Mouse (Mus musculus) right cerebral cortex, postnatal 10 days (tissue): ENCODE measurements around the gene Bsnd.
A peak's percentile ranks its signal among the peaks of the same experiment; 100 is the strongest.

Experiments used
- DNase-seq, 2 experiments: peaks; one replicate each; pipeline ENCODE4 v3.0.0; 2021; ENCODE audit warnings: low spot score in 2 of 2

The Bsnd gene

DNA sequence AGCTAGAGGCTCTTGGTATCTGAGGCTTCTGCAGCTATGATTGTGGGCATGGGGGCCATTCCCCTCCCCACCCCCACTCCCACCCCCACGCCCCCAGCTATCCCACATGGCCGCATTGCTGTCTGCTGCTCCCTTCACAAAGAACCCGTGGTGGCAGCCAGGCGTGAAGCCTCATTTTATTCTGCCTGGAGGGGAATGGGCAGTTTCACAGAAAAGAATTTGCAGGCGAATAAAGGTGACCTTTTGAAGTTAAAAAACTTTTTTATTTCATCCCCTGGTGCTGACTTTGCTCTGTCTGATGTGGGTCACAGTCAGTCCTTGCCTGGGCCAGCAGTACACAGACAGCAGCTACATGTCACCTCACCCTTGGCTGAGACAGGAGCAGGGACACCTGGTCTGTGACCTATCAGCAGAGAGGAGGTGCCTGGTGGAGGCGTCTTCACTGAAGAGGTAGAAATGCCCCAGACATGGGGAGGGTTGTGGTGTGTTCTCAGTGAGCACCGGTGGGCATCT, 8.8 kb downstream of the Bsnd start:
- no peak for DNase-seq

DNA sequence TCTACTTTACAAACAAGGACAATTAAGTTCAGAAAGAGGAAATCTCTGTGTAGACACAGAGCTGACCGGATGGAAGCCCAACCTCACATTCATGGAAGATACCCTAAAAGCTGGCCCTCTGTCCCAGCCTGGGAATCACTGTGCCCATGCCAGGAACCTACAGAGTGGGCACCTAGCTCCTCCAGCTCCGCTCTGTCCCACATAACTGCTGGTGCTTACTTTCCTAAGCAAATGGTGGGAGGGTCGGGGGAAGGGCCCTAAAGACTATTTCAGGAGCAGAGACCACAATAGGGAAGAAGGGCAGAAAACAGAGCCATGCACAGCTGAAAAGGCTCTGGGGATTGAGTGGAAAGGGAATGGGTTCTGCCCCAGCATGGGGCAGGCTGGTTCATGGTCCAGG, 11.5 kb downstream of the Bsnd start:
- no peak for DNase-seq

DNA sequence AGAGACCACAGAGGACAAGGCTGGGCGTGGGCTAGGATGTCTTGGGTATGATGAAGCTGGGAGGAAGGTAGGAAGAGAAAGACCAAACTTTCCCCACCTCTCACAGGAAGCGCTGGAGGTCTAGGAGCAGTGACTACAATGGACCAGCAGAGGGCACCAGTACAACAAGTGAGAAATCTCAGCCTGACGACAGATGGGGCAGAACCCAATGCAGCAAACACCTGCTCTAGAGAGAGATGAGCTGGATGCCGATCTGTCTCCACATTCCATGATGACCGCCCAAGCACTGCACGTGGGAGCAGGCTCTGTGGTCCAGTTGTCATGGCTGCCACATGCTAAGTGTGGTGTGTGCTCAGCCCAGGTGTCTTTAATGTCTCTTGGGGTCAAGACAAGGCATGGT, 17.8 kb downstream of the Bsnd start:
- DNase-seq, result peak; percentile 74 to 78

DNA sequence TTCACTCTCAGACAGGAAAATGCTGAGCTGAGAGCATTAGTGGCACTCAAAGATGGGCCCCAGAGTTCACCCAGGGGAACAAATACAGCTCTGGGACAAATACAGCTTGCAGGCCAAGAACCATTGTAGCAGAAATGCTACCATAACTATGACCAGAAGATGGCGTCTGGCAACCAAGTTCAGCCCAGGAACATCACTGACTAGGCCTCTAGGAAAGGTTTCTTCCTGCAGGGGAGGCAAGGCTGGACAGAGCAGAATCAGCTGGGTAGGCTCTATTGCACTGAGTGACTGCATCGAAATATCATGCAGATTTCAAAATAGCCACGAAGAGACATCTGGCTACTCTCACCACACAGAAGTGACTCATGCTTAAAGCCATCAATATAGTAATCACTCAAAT, 19.7 kb downstream of the Bsnd start:
- DNase-seq, result peak; percentile 79 to 85

DNA sequence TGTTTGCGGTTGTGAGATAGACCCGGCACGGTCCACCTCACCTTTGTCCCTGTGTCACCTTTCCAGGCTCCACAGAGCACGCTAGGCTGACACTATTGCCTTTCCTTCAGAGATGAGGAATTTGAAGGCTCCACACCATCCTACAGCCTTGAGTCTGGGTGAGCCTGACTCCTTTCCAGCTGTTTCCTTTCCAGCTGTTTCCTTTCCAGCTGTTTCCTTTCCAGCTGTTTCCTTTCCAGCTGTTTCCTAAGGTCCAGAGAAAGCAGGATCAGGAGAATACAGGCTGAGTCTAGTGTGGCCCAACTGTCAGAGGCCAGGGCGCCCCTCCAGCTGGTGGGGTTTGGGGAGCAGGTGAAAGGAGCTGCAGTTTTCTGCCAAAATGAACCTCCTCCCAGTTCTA, 21.2 kb downstream of the Bsnd start:
- no peak for DNase-seq

DNA sequence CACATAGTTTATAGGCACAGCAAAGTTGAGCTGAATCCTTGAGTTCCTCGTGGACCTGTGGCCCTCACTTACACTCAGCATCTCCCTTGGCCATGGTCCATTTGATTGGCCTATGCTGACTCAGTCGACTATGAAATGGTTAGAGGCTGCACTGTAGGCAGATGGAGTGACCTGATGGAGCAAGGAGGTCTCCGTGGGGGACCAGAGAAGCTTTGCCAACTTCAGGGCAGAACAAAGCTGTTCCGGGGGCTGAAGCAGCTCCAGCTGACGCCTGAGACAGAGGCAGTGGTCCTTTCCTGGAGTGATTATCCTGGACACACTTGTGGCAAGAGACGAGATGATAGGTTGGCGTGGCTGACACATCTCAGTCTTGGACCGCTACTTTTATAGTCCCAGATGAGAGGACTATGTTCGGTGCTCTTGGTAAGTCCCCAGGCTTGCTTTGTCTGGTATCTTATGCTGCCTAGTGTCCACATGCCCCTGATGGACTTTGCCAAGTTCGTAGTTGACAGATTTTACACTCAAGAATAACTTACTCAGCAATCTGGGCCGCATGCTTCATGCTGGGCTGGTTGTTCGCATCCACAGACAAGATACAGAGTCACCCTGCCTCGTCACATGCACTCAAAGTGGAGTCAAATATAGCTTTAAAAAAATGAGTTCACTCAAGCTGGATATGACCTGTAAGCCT, 24.5 kb downstream of the Bsnd start:
- DNase-seq, result no peak

DNA sequence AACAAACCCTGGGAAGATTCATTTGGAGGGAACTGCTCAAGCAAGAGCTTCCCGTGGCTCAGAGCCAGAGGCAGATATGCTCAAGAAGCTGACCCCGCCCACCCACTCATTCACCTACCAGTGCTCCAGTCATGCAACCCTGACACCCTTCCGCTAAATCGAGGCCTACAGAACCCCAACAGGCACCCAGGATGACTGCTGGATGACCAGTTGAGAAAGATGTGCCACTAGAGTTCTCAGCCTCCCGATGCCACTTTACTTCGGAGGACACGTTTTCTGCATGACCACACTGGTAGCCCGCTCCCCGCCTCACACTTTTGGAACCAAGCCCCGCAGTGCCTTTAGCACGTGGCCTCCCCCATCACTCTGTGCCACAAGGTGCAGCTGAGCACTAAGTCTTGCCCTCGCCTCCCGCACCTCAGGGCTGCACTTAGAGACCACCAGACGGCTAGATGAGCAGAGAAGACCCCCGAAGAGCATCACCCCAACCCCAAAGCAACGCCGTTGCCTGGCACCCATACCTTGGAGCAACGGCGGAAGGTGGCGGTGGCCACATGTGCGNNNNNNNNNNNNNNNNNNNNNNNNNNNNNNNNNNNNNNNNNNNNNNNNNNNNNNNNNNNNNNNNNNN, 28.8 kb downstream of the Bsnd start:
- DNase-seq, result no peak

DNA sequence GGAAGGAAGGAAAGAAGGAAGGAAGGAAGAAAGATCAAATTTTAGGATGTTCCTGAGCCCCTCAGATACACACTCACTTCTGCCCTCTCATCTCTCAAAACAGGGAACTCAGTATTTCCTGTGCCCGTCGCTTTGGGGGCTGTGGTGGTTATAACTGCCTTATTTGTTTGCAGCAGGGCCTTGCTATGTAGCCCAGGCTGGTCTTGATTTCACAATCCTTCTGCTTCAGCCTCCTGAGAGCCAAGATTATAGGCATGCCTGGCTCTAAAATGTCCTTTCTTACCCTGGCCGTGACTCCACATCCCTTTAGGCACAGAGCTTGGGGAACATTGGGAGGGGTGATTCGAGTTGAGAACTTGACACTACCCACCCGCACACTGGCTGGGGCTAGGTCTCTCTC, 29.6 kb downstream of the Bsnd start:
- no peak for DNase-seq

DNA sequence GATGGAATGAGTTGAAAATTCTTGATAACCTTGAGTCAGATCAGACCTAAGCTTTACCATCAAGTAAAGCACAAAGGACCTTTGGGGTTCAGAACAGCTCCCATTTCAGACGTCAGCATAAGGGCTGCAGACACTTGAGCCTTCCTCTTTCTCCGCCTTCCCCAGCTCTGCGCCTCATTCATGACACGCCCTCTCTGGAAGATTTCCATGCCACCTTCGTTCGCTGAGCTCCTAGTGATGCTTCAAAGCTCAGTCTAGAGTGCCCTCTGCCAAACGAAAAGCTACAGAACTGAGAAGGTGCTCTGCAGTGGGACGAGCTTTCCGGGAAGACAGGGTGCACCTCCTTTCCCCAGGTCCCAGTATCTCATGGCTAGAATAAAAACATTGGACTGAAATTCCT, 30.1 kb downstream of the Bsnd start:
- DNase-seq, result no peak

DNA sequence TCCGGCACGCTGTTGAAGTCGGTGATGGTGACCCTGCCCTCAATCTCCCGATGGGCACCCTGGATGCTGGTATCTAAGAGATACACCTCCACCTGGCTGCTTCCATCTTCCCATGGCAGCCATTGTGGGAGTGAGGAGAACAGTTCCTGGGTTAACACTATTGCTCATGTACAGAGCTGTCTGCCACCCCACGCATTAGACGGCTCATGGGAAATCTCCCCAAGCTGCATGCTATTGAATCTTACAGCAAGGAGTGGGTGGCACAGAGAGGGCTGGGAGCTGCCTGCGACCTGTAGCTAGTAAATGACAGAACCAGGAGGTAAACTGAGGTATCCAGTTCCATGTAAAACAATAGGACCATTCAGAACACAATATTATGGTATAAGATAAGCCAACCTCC, 37.5 kb downstream of the Bsnd start:
- DNase-seq, result no peak

DNA sequence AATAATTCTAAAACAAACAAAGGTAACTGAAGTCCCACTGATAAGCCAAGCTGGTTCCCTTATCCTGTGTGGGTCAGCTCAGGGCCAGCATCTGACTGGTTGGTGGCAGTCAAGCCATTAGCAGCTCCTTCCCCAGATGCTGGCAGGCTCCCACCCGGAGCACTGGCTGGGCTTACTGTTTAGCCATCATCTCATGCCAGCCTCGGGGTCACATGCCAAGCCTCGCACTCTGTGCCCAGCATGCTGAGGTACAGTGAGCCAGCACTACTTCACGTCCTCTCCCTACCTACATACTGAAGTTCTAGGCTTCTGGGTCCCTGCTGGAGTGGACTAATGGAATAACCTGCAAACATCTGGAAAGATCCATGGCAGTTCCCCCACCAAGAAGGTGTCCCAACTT, 38.6 kb downstream of the Bsnd start:
- peak; percentile 60 to 69 for DNase-seq

DNA sequence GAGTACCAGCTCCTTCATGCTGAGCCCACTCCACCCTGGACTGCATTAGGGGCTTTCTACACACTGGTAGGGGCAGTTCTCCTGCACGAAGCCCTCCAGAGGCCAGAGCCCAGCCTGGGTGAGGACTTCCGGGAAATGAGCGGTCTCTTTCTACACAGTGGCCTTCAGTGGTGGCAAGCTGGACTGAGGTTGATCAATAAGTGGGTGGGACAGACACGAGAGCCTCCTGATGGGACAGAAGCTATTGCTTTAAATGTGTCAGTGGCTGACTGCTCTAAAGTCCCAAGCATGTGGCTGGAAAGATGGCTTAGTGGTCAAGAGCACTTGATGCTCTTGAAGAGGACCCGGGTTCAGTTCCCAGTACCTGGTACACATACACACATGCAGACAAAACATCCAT, 39.0 kb downstream of the Bsnd start:
- peak in 1 of 2 experiments; percentile 21 for DNase-seq

DNA sequence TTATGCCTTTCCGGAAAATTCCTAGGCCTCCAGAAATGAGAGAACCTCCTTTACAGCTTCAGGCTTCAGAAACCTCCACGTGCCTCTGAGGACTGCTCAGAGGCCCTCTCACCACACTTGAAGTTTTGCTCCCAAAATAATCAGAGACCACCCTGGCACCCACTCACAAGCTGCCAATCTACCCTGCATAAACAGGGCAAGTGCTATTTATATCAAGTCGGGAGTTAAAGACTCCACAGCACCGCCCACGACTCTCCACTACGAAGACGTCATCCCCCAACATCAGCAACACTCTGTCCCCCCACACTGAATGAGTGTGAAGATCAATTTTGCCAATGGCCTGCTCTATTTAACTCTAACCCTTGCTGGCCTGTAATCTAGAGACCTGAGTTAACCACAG, 39.7 kb downstream of the Bsnd start:
- DNase-seq, result peak; percentile 57 to 83

DNA sequence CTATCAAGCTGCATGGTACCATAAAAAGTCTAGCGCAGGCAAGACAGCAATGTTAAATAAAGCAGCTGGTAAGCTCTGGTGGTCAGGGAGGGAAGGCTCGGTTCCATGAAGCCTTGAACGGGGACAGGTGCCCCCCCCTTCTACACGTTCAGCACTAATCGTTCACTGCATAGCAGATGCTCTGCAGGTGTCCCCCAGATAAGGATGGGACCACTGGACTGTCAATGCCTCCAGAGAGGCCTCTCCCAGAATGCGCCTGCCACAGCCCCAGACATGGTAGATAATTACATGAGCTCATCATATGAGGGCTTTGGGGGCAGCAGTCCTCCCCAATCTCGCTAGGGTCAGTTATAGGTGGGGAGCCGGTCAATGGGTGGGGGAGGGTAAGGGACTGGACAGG, 42.8 kb downstream of the Bsnd start:
- DNase-seq, result peak in 1 of 2 experiments; percentile 21

DNA sequence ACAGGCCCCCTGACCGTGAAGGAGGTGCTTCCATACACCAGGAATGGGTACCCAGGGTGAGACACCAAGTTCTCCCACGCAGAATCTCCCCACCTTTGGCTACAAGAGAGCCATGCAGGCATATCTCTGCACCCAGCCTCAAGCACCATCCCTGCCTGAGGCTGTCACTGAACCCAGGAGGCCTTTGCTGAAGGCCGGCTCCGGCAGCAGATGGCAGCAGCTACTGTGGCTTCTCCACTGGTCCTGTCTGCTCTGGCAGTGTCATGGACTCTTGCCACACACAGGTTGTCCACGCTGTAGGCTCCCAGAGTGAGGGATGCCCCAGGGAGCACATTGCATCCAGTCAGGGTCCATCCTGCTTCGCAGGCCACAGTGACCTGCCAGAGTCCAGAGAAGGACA, 48.9 kb downstream of the Bsnd start:
- DNase-seq, result peak in 1 of 2 experiments; percentile 28

DNA sequence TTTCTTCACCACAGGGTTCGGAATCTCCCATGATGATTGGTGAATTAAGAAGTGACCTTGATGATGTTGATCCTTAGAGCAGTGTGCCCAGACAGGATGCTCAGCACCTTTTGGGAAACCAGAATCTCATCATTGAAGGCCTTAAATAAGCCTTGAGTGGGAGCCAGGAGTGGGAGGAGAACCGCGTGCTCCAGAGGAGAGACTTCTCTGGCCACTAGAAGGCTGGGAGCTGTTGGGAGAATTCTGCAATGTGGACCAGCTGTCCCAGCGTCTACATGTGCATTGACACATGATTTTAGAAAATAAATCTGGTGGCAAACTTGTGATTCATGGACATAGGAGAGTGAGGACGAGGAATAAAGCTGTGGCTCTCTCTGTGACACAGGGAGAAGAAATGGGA, 53.3 kb downstream of the Bsnd start:
- DNase-seq, result peak in 1 of 2 experiments; percentile 36

DNA sequence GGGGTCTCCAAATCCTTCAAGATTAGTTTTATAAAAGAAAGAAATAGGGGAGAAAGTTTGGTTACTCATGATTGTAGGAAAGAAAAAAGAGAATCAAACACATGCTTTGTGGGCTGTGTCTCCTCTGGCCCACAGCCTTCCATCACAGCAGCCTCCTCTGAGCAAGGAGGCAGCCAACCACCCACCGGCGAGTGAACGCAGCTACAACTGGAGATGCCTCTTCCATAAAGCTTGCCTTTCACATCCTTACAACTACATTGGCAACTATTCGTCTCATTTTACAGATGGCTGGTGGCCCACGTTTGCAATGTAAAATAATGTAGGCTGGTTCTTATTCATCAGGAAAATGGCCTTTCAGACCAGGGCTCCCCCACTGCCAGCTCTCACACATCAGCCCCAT, 54.9 kb downstream of the Bsnd start:
- no peak for DNase-seq

DNA sequence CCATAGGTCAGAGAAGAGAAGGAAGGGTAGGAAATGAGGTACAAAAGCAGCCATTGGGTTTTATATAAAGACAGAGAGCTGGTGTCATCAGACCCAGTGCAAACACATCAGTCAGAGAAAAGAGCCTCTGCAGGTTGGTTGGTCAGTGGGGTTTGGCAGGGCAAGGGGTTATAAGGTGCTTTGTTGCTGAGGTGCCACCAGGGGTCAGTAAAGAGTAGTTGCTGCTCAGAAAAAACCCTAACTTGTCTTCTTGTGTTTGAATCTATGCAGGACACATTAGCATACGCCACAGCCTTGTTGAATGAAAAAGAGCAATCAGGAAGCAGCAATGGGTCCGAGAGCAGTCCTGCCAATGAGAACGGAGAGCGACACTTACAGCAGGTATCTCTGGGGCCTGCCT, 55.6 kb downstream of the Bsnd start:
- DNase-seq, result peak in 1 of 2 experiments; percentile 31

DNA sequence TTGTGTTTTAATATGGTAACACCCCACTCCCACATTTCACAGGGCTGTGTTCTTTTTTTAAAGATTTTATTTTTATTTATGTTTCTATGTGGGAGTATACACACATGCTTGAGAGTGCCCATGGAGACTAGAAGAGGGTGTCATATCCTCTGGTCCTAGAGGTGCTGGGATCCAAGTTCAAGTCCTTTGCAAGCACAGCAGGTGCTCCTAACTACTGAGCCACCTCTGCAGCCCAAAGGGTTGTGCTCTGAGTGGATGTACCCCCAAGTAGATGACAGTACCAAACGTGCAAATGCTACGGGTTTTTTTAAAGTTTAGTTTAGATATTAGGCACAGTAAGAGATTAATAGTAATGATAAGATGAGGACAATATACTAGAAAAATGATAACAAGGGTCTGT, 56.7 kb downstream of the Bsnd start:
- no peak for DNase-seq
